Mouse (Mus musculus): ENCODE measurements around the gene Fancc. TPM values are rescaled to one million over a fixed set of nuclear protein-coding genes. Genes with fewer than 3 reads are reported as not detected.
A peak's percentile ranks its signal among the peaks of the same experiment; 100 is the strongest.

Gene Fancc
- polyA plus RNA-seq, 1 experiment from 2014 or later: 7.9 TPM

- H3K27me3 ChIP-seq: no peaks in the 10 kb centered on the region
- POLR2A ChIA-PET: interaction anchor here (1.5 kb wide), 1 partner anchor 16 kb away, joined by 4 read pairs; no protein-coding TSS in a partner anchor
- CTCF ChIA-PET: interaction anchor here (0.9 kb wide), 1 partner anchor 45 kb away, joined by 3 read pairs; no protein-coding TSS in a partner anchor
- no peak for ATAC-seq
- in situ Hi-C loops (cut with MboI; ENCODE audit: low pct_unique_long_range_greater_than_20kb): no loop called here
- no peak for TF ChIP-seq CTCF (IDR thresholded peaks at IDR 0.05)
- no peak for DNase-seq (ENCODE audit: low read depth, low spot score)
Measured at GRCm38 (mm10) chr13:63284748-63285147, 212.3 kb downstream of the Fancc start.

- no peaks in the 10 kb centered on the region for H3K27me3 ChIP-seq
- in situ Hi-C loops (cut with MboI; ENCODE audit: low pct_unique_long_range_greater_than_20kb): no loop called here
- no peak for DNase-seq (ENCODE audit: low read depth, low spot score)
- CTCF ChIA-PET: interaction anchor here (1.0 to 2.0 kb wide), 4 partner anchors 12 to 312 kb away, joined by 3 to 7 read pairs (median 5); no protein-coding TSS in a partner anchor
- no peak for ATAC-seq
- POLR2A ChIA-PET: interaction anchor here (0.6 to 1.3 kb wide), 3 partner anchors 9 to 361 kb away, joined by 4 to 5 read pairs (median 5); no protein-coding TSS in a partner anchor
- no peak for TF ChIP-seq CTCF (IDR thresholded peaks at IDR 0.05)
Measured at GRCm38 (mm10) chr13:63283236-63283635, 213.8 kb downstream of the Fancc start.

- no peak for TF ChIP-seq CTCF (IDR thresholded peaks at IDR 0.05)
- in situ Hi-C loops (cut with MboI; ENCODE audit: low pct_unique_long_range_greater_than_20kb): no loop called here
- no peak for ATAC-seq
- no peak for DNase-seq (ENCODE audit: low read depth, low spot score)
- H3K27me3 ChIP-seq: no peaks in the 10 kb centered on the region
- ChIA-PET POLR2A (interaction anchor here (1.0 to 1.1 kb wide), 2 partner anchors 31 to 50 kb away, joined by 3 to 5 read pairs; no protein-coding TSS in a partner anchor), CTCF (interaction anchor here (0.9 to 1.3 kb wide), 3 partner anchors 50 to 236 kb away, joined by 4 to 5 read pairs (median 5); no protein-coding TSS in a partner anchor)
Measured at GRCm38 (mm10) chr13:63281206-63281605, 215.9 kb downstream of the Fancc start.

GRCm38 (mm10) chr13:63280344-63280743 lies 216.7 kb downstream of the Fancc start:
- POLR2A ChIA-PET: interaction anchor here (1.0 to 1.1 kb wide), 2 partner anchors 30 to 49 kb away, joined by 3 to 5 read pairs; no protein-coding TSS in a partner anchor
- in situ Hi-C loops (cut with MboI; ENCODE audit: low pct_unique_long_range_greater_than_20kb): no loop called here
- TF ChIP-seq CTCF (IDR thresholded peaks at IDR 0.05): no peak
- ATAC-seq (no peak), DNase-seq (ENCODE audit: low read depth, low spot score) (no peak)
- H3K27me3 ChIP-seq: no peaks in the 10 kb centered on the region
- CTCF ChIA-PET: interaction anchor here (0.9 to 1.3 kb wide), 3 partner anchors 51 to 235 kb away, joined by 4 to 5 read pairs (median 5); no protein-coding TSS in a partner anchor

GRCm38 (mm10) chr13:63279807-63280206 lies 217.3 kb downstream of the Fancc start:
- ATAC-seq: no peak
- DNase-seq (ENCODE audit: low read depth, low spot score): no peak
- CTCF ChIA-PET: no interaction called here

GRCm38 (mm10) chr13:63278796-63279475 lies 218.1 kb downstream of the Fancc start:
- in situ Hi-C loops (cut with MboI; ENCODE audit: low pct_unique_long_range_greater_than_20kb): loop anchor here (5.0 kb wide), 1 partner anchor 37 kb away; no protein-coding TSS in a partner anchor
- ChIA-PET CTCF (no interaction called here), POLR2A (no interaction called here)
- no peak for TF ChIP-seq CTCF (IDR thresholded peaks at IDR 0.05)
- no peaks in the 10 kb centered on the region for H3K27me3 ChIP-seq
- ATAC-seq (peak; percentile 36), DNase-seq (ENCODE audit: low read depth, low spot score) (no peak)

More at GRCm38 (mm10) chr13:63279807-63280206, 217.3 kb downstream of the Fancc start:
- in situ Hi-C loops (cut with MboI; ENCODE audit: low pct_unique_long_range_greater_than_20kb): loop anchor here (5.0 kb wide), 1 partner anchor 38 kb away; no protein-coding TSS in a partner anchor
- no peaks in the 10 kb centered on the region for H3K27me3 ChIP-seq
- POLR2A ChIA-PET: no interaction called here
- no peak for TF ChIP-seq CTCF (IDR thresholded peaks at IDR 0.05)

GRCm38 (mm10) chr13:63278141-63278631 lies 218.9 kb downstream of the Fancc start:
- CTCF ChIA-PET: interaction anchor here (1.2 to 6.3 kb wide), 4 partner anchors 10 to 34 kb away, joined by 5 to 50 read pairs (median 5); no protein-coding TSS in a partner anchor
- ATAC-seq: no peak
- TF ChIP-seq CTCF (IDR thresholded peaks at IDR 0.05): no peak
- in situ Hi-C loops (cut with MboI; ENCODE audit: low pct_unique_long_range_greater_than_20kb): loop anchor here (5.0 kb wide), 1 partner anchor 36 kb away; no protein-coding TSS in a partner anchor
- H3K27me3 ChIP-seq: no peaks in the 10 kb centered on the region
- POLR2A ChIA-PET: interaction anchor here (1.4 to 3.4 kb wide), 5 partner anchors 12 to 37 kb away, joined by 4 to 19 read pairs (median 9); no protein-coding TSS in a partner anchor
- DNase-seq (ENCODE audit: low read depth, low spot score): no peak

GRCm38 (mm10) chr13:63277316-63277715 lies 219.8 kb downstream of the Fancc start:
- in situ Hi-C loops (cut with MboI; ENCODE audit: low pct_unique_long_range_greater_than_20kb): loop anchor here (5.0 kb wide), 1 partner anchor 35 kb away; no protein-coding TSS in a partner anchor
- ChIA-PET CTCF (interaction anchor here (0.9 to 6.3 kb wide), 8 partner anchors 9 to 231 kb away, joined by 3 to 50 read pairs (median 5); no protein-coding TSS in a partner anchor), POLR2A (interaction anchor here (0.8 to 3.4 kb wide), 8 partner anchors 11 to 231 kb away, joined by 3 to 19 read pairs (median 6); no protein-coding TSS in a partner anchor)
- no peak for DNase-seq (ENCODE audit: low read depth, low spot score)
- TF ChIP-seq CTCF (IDR thresholded peaks at IDR 0.05): no peak
- no peaks in the 10 kb centered on the region for H3K27me3 ChIP-seq
- ATAC-seq: no peak

- in situ Hi-C loops (cut with MboI; ENCODE audit: low pct_unique_long_range_greater_than_20kb): loop anchor here (5.0 kb wide), 1 partner anchor 34 kb away; no protein-coding TSS in a partner anchor
- CTCF ChIA-PET: interaction anchor here (0.9 to 6.3 kb wide), 9 partner anchors 8 to 230 kb away, joined by 3 to 50 read pairs (median 5); no protein-coding TSS in a partner anchor
Measured at GRCm38 (mm10) chr13:63276389-63276788, 220.7 kb downstream of the Fancc start.

More at GRCm38 (mm10) chr13:63276389-63276788, 220.7 kb downstream of the Fancc start:
- no peak for TF ChIP-seq CTCF (IDR thresholded peaks at IDR 0.05)
- H3K27me3 ChIP-seq: no peaks in the 10 kb centered on the region
- DNase-seq (ENCODE audit: low read depth, low spot score) (no peak), ATAC-seq (no peak)
- POLR2A ChIA-PET: interaction anchor here (0.6 to 3.4 kb wide), 12 partner anchors 10 to 230 kb away, joined by 3 to 19 read pairs (median 4); no protein-coding TSS in a partner anchor
